Mouse (Mus musculus) urinary bladder, postnatal 25 days (tissue): ENCODE data around the gene Dao.

Source experiments
- DNase-seq: peaks from one replicate; pipeline ENCODE4 v3.0.0; 2022; ENCODE audit warnings: low spot score

Gene Dao

GRCm38 (mm10) chr5:114003542-114003941 is at the start of gene Dao:
Gene Dao, plus strand, starts transcription at chr5:114003703.
- no peak for DNase-seq

DNA sequence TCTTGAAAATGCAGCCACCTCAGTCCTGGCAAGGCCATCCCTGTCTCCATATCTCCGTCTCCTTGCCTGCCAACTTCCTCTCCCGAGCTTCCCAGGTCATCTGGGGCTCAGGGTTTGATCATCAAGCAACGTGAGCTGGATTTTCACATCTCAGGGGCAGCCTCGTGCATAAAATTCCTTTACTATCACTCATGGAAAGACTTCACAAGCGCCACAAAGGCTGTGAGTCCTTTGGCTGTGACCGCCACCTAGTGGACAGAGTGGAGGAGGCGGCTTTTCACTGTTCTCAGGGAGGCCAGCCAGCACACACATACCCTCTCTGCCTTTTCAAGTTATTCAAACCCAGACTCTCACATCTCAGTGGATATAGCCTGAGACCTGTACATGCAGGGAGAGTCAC is 49.1 kb upstream of the Dao start:
- peak; percentile 83 for DNase-seq

GRCm38 (mm10) chr5:113955281-113955680 is 48.2 kb upstream of the Dao start:
- no peak for DNase-seq

- DNase-seq, result no peak
Observed at GRCm38 (mm10) chr5:113955691-113956090, 47.8 kb upstream of the Dao start.

DNA sequence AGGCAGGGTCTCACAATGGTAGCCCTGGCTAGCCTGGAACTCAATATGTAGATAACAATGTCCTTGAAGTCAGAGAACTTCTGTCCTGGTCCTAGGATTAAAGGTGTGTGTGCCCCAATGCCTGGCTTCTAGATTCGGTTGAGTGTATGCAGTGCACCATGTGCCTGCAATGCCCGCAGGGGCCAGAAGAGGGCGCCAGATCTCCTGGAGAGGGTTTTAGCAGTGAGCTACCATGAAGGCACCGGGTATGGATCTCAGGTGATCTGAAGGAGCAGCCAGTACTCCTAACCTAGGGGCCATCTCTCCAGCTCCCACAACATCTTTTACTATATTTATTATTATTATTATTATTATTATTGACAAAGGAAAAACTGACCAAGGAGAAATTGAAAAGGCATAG is 47.0 kb upstream of the Dao start:
- peak; percentile 93 for DNase-seq

DNA sequence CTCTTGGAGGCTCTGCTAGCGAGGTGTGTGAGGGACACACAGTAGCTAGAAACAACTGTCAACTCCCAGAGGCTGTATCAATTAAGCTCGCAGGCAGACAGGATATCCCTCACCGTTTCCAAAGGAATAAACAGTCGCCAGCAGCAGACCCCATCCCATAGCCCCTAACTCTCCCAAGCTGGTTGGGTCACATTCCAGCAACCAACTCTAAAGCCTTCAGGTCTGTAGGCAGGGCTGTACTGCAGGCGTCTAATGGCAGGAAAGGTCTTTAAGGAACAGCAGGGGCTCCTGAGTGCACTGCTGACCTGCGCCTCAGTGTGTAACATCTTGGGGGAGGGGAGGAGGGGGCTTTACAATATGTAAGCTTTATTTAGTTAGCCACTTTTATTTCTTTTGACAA is 44.5 kb upstream of the Dao start:
- no peak for DNase-seq

DNA sequence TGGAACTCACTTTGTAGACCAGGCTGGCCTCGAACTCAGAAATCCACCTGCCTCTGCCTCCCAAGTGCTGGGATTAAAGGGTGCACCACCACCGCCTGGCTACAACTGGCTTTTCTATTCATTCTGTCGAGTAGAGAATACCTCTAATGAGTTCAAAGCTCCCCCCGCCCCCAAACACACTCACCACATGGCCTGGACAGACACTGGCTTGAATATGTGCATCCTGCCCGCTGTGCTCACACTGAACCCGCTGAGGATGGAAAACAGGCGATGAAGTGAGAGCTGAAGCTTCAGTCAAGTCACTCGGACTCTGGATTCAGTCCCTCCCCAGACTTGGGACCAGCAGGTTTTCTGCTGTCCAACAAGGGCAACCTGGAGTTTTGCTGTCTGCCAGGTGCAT is 43.1 kb upstream of the Dao start:
- DNase-seq, result no peak

GRCm38 (mm10) chr5:113961776-113962175 is 41.7 kb upstream of the Dao start:
- DNase-seq, result no peak

- DNase-seq, result no peak
Observed at GRCm38 (mm10) chr5:113964972-113965371, 38.5 kb upstream of the Dao start.

GRCm38 (mm10) chr5:113965659-113966185 is 37.8 kb upstream of the Dao start:
- DNase-seq, result no peak

GRCm38 (mm10) chr5:113966452-113967150 is 36.9 kb upstream of the Dao start:
- DNase-seq, result no peak

DNA sequence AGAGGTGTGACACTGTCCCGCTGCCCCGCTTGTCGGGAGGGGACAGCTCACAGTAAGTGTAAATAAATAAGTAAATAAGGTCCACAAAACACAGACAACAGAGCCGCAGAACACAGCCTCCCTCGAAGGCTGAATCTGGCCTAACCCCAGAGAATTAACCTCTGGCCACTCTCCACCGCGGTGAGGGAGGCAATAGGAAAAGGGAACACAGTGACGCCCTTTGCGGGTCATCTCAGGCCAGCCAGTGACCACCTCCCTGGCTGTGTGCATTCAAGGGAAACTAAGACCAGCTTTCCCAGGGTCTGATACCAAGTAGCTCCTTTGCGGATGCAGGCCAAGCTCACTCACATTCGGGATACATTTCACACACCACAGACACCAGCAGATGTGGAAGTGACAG is 35.1 kb upstream of the Dao start:
- no peak for DNase-seq

DNA sequence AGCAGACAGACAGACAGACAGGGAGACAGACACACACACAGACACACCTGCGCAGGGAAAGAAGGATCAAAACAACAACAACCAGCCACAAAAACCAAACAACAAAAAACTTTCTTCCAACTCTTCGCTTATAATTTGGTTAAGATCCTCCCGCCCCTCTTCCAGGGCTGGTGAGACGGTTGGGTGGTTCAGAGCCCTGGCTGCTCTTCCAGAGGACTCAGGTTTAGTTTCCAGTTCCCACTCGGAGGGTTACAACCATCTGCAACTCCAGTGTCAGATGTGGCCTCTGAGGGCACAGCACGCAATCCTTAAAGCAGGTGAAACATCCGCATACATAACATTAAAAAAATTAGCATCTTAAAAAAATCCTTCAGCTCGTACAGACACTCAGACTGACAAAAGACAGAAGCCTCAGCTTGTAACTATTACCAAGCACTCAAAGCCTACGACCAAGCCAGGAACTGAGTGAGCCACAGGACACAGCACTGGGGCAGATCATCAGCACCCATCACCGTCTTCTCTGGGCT is 32.0 kb upstream of the Dao start:
- no peak for DNase-seq

DNA sequence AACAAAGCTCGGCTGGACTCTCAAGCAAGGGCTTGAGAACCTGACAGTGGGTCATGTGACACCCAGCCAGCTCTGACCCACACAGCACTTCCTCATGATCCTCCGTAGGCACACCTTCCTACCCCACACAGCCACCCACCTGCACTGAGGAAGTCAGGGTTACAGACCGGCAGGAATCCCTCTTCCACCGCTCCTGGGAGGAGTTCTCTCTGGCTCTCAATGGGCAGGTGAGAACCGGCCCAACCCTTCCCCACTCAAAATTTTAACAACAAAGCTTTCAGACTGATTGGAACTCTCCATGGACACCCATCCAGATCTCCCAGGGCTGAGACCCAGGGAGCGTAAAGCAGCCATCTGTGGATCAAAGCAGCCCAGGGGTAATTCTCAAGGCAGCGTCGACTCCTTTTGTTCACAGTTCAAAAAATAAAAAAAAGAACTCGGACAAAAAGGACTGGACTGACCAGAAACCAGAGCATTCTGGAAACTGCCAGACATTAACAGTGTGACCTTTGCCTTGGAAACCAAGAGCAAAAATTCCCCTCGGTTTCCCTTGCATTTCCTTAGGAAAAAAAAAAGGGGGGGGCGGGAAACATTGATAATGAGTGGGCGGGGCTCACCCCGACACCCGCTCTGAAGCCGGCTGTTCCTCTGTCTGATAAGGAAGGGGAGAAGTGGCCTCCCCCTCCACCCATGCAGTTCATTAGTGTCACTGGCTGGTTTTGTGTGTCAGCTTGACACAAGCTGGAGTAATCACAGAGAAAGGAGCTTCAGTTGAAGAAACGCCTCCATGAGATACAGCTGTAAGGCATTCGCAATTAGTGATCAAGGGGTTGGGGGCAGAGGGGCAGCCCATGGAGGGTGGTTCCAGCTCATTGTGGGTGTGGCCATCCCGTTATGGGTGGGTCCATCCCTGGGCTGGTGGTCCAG is 30.7 kb upstream of the Dao start:
- DNase-seq, result no peak

GRCm38 (mm10) chr5:113973790-113974189 is 29.7 kb upstream of the Dao start:
- no peak for DNase-seq

DNA sequence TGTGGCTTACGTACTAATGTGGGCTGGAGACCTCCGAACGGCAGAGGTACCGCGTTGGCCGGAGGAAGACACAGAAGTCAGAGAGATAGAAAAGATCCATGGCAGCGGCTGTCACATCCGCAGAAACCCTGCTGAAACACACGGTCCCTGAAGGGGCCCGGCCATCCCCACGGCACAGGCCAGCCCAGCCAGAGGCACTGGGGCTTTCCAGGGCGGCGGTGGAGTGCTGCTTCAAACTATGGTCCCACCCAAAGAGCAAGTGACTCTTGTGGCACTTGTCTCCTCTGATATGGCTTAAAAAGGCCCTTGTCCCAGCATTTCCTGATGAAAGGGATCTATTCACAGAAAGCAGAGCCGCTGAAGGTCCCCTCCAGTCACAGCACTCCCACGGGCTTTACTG is 28.9 kb upstream of the Dao start:
- DNase-seq, result no peak

GRCm38 (mm10) chr5:113975538-113976215 is 27.8 kb upstream of the Dao start:
- DNase-seq, result peak; percentile 48

DNA sequence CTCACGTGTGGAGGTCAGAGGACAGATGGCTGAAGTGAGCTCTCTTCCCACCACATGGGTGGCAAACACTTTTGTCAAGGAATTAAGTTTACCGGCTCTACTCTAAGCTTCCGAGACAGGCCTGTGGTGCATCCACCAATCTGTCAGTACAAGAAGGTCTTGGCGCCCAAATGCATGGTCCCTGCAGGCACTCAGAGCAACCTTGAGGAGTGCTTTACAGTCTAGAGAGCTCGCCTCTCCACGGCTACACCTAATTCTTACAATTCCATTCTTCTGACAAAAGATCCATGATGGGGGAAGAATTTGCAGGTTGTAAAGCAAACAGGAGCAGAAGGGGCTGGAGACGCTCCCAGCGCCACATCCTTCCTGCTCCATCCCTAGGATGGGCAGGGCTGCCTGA is 26.9 kb upstream of the Dao start:
- no peak for DNase-seq

- DNase-seq, result no peak
Observed at GRCm38 (mm10) chr5:113977309-113977708, 26.2 kb upstream of the Dao start.

DNA sequence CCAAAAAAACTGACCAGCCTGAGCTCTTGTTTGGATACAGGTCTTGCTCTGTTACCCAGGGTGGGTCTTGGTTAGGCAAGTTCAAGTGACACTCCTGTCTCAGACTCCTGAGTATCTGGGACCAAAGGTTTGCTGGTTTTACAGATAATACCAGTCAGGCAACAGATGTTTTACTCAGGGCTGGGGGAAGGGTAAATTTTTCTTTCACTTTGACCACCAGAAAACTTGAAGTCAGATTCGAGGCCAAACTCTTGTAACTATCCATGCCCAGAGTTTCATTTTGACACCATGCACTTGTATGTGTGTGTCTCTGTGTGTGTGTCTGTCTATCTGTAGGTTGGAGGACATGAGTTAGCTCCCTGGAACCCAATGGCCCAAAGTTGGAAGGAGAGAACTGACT is 23.0 kb upstream of the Dao start:
- no peak for DNase-seq

DNA sequence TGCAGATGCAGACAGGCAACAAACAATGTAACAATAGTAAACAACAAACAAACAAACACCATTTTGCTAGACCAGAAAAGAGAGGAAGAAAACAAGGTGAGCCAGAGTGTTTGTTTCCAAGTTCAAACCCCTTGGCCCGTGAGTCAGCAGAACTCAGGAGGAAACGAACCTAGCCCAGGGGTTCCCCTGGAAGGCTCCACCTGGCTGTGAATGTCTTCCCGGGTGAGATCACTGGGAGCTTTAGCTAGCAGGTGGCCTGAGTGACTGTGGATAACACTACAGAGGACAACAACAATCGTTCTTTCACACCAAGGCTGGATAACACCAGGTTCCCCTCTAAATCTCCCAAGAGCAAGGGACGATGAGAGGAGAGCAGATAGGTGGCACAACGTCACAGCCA is 22.3 kb upstream of the Dao start:
- DNase-seq, result no peak

DNA sequence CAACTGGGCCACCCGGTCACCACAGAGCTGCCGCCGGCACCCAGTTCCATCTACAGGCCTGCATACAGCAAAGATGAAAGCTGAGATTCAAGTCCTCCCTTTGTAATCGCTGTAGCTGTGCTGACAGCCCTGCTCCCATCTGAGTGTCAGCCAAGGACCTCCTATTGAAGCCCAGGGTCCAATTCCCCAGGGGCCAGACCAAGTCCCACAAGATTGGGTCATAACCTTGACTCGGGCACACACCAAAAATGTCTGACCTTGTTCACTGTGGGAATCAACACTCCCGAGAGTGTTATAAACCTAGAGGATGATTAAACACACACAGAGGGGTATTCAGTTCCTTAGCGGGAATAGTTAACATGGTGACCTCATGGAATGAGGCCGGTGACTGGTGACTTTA is 21.7 kb upstream of the Dao start:
- no peak for DNase-seq
